Mouse (Mus musculus): ENCODE measurements around the gene Crcp.
"Not testable (repeated sequence)": the region's sequence is repeated elsewhere in the genome, so short reads cannot be mapped to it uniquely, and the experiment has no call there.

Crcp gene

DNA sequence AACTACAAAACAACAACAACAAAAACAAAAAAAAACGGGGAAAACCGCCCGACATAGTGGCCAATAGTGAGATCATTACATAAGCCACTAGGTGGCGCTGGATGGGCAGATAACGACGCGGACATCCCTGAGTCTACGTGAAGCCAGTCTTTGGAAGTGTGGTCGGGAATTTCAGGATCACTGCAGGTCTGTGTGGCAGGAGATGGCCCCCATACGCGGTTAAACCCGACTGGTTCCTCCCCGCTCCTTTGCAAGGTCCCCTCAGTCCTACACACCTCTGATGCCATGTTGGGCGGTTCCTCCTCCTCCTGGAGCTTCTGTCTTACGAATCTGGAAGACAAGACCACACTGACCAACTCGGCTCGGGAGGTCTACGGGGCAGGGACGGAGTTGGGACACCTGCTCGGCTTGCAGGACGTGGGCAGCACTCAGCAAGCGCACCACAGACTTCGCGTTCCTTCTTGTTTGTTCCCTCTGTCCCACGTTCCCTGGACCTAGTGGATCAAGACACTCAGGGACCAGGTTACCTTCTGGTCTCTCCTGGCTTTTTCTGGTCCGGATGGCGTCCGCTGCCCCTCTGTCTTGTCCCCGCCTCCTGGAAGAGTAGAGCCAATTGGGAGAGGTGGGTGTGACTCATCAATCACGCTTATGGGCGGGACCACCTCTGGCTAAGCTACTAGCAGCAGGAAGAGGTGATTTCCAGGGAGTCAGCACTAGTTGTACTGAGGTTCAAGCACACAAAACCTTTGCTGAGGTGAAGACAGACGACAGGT, 5.1 kb upstream of the Crcp start:
- peak; percentile 90 for DNase-seq (ENCODE audit: inconsistent ontology term)

DNA sequence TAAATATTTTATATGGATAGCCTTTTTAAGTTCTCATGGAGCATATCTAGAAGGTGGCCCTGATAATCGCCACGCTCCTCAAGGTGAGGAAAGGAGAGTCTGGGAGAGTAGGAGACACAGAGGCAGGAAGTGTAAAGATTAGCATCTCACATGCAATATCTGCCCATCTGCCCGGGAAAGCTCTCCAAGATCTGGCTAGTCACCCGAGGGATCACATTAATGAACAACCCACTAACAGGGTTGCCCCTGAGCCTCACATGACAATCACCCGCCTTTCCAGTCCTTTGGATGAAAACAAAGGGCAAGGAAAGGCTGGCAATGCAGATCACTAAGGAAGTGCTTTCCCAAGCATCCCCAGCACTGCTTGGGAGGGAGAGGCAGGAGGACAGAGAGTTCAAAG, 2.0 kb upstream of the Crcp start:
- DNase-seq (ENCODE audit: inconsistent ontology term), result no peak

DNA sequence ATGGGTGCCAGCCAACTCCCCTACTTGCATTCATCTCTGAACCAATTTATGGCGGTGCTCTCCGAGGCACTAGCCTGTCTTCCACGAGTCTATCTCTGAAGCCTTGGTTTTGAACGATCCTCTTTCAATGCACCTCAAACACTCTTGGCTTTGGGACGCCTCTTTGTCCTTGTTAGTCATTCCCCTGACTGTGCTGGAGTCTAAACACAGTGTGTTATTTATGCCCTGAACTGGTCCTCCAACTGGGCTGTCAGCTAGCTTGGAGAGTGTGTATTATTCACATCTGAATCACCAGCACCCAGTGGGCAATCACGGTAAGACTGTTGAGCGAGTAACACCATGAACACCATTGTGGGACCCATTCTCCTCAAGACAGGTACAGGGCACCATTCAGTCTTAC, 1.4 kb upstream of the Crcp start:
- no peak for DNase-seq (ENCODE audit: inconsistent ontology term)

DNA sequence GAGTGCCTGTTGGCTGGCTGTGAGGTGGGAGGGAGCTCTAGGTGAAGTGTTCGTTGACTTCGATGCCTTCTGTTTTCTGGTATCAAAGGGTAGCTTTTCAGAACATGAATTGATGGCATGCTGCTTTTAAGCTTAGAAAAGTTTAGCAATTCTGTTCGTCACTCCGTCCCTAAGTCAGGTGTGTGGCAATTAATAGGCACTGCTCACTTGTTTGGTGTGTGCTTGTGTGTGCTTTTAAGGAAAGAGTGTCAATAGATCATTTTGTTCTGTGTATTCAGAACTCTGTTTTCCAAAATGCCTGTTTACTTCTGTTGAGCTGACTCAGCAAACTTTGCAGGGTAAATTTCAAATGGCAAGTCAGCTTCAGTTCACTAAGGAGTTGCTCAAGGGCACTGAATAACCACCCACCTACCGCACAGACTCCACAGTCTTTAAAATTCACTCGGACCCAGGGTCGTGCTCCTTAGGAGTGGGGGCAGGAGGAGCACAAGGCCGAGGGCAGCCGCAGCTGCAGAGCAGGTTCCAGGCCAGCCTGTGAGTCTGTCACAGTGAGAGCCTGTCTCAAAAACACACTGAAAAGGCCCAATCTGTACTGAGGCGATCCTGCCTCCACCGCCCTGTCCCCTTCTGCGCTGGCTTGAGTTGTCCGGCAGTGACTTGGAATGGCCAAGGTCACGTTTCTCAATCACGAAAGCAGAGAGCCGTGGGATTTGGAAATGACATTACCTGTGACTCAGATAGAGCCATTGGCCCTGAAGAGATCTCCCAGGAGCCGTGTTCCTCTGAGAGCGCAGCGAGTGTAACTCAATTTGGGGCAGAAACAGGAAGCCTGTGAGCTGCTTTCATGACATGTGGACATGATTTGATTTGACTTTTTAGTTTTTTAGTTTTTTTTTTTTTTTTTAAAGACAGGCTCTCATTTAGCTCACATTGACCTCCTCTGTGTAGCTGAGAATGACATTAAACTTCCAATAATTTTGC, 2.6 kb downstream of the Crcp start:
- no peak for DNase-seq (ENCODE audit: inconsistent ontology term)

DNA sequence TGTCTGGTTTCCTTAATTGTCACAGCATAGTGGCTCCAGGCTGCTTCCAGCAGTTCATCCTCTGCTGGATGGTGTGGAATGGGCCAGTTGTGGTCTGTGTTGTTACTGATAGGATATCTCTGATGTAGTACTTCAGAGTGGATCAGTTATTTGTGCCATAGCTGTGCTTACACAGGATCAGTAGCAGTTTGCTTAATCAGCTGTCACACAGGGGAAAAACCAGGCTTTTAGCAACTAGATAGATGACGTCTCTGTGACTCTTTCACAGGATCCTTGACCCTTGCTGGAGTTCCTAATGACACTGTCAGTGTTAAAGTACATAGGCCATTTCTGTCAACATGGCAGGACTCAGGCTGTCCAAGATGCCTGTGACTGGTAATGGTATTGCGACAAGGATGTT, 4.8 kb downstream of the Crcp start:
- no peak for DNase-seq (ENCODE audit: inconsistent ontology term)

DNA sequence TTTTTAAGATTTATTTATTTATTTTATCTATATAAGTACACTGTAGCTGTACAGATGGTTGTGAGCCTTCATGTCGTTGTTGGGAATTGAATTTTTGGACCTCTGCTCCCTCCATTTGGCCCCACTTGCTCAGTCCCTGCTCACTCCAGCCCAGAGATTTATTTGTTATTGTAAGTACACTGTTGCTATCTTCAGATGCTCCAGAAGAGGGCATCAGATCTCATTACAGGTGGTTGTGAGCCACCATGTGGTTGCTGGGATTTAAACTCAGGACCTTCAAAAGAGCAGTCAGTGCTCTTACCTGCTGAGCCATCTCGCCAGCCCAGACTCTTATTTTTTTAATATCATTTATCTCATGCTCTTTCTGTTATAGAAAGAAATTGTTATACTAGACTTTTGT, 7.2 kb downstream of the Crcp start:
- not testable (repeated sequence) for DNase-seq (ENCODE audit: inconsistent ontology term)

DNA sequence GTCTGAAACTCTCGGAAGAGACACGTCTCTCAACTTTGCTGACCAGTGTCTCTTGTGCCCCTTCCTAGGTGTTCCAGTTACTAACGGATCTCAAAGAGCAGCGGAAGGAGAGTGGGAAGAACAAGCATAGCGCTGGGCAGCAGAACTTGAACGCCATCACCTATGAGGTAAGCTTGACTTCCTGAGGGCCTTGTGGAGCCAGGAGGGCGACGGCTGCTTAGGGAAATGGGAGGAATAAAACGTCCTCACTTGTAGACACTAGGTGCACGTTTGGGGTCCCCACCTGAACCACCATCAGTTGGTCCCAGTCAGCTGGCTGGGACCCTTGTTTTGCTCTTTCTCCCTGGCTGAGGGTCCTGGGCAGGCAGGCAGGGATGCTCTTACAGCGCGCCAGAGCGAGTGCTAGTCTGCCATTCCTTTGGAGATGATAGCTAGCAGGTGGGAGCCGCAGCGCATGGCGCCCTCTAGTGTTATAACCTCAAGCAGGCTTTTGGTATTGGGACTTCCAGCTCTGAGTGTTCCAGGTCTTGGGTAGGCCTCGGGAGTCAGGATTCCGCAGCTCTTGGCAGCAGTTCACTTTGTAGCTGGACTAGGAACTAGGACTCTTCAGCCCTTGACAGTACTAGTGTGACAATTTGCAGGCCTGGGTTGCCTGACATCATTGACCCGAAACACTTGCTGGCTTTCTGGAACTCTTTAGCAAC, 8.8 kb downstream of the Crcp start:
- DNase-seq (ENCODE audit: inconsistent ontology term), result peak; percentile 57

DNA sequence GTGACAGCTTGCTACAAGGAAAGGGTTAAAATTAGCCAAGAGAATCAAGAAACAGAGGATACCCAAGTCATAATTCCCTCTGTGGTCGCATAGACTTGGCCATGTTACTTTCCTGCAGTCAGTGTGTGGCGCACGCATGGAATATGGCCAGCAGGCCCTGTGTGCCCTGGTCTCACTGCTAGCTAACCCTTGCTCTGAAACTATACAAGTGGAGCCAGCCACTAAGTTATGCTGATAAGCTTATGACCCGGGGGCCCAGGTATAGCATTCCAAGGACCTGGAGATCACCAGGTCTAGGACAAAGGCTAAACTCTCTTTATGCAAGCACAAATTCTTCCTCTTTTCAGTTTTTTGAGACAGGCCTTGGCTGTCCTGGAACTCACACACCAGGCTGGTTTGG, 11.7 kb downstream of the Crcp start:
- no peak for DNase-seq (ENCODE audit: inconsistent ontology term)

DNA sequence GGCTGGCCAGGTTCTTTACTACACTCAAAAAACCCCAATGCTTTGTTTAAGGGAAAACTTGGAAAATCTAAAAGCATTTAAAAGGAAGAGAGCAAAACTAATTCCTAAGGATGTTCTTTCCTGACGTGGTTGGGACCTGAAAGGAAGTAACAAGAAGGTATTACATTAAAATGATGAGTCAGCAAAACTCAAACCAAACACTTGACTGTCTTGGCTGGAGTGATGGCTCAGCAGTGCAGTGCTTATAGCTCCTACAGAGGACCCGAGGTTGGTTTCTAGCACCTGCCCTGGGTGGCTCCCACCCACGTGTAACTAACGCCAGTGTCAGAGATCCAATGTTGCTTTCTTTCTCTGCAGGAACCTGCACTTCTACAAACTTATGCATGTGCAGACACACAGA, 12.2 kb downstream of the Crcp start:
- DNase-seq (ENCODE audit: inconsistent ontology term), result no peak

DNA sequence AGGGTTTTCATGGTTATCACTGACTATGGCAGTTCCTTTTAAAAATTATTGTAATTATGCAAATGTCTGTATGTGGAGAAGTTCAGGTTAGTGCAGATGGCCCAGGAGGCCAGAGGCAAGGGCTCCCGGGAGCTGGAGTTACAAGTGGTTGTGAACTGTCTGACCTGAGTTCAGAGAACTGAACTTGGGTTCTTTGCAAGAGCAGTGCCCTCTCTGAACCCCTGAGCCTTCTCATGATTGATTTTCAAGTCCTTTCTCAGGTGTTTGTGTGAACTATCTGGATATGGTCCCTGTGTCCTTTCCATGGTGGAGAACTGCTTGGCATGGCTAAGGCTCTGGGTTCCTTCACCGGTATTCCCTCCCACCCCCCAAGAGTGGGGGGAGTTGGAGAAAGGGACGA, 14.7 kb downstream of the Crcp start:
- no peak for DNase-seq (ENCODE audit: inconsistent ontology term)

DNA sequence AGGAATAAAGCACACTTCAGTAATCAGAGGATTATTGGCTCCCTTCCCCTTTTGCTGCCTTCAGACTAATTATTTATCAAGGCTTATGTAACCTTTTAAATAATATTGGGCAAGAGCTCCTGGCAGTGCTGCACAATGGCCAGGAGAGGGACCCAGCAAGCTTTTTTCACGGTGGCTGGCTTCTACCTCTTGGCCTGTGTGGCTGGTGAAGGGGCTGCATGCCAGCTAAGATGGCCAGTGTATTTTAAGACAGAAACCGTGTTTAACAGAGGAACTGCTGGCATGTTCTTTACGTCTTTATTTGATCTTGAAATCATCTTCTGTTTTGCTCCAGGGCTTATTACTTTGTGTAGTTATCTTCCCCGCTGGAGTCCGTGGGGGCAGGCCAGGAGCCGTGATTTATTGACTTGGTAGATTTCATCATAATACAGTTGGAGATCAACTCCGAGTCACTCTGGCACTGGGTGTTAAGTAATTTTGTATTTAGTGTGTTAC, 15.2 kb downstream of the Crcp start:
- peak; percentile 61 for DNase-seq (ENCODE audit: inconsistent ontology term)

DNA sequence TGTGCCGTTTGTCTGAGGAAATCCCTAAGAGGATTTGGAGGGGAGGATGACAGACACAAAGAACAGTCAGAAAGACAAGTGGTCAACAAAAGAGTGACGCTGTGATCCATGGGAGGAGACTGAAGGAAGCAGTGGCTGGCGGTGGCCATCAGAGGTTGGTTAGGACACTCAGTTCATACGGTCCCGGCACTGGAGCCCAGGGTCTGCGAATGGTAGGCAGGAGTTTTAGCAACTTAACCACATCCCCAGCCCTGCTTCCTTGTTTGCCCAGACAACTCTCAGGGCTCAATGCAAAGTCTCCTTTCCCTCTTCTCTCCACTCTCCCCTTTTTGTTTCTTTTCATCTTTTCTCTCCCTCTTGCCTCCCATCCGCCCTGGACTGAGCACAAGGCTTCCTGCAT, 17.0 kb downstream of the Crcp start:
- DNase-seq (ENCODE audit: inconsistent ontology term), result no peak

DNA sequence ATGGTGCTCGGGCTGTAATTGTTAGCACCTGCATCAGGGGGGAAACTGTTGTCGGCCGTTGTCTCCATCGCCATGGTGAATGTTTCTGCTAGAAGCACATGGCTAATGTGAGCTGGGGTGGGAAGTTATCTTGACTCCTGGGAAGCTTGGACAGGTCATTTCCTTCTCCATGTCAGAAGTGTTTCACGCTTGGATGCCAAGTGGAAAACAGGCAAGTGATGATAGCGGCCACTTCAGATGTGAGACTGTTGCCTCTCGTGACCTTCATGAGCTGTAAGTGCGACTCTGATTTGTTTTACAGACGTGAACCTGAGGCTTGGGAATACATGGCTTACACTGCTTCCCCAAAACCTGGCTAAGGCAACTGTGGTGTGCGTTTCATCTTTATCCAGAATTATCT, 17.5 kb downstream of the Crcp start:
- no peak for DNase-seq (ENCODE audit: inconsistent ontology term)

DNA sequence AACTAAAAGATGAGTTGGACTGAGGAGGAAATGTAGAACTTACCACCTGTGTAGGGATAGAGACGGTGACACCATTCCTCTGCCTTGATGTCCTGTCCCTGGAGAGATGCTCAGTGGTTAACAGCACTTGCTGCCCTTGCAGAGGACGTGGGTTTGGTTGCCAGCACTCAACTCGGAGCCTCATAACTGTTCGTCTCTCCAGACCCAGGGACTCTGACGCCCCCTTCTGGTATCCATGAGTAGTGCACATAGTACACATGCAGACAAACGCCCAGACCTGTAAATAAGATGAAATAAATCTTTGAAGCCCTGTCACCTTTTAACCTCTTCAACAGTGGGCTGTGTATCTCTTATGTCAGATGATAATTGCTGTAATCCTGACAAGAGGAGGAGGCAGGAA, 17.9 kb downstream of the Crcp start:
- no peak for DNase-seq (ENCODE audit: inconsistent ontology term)

DNA sequence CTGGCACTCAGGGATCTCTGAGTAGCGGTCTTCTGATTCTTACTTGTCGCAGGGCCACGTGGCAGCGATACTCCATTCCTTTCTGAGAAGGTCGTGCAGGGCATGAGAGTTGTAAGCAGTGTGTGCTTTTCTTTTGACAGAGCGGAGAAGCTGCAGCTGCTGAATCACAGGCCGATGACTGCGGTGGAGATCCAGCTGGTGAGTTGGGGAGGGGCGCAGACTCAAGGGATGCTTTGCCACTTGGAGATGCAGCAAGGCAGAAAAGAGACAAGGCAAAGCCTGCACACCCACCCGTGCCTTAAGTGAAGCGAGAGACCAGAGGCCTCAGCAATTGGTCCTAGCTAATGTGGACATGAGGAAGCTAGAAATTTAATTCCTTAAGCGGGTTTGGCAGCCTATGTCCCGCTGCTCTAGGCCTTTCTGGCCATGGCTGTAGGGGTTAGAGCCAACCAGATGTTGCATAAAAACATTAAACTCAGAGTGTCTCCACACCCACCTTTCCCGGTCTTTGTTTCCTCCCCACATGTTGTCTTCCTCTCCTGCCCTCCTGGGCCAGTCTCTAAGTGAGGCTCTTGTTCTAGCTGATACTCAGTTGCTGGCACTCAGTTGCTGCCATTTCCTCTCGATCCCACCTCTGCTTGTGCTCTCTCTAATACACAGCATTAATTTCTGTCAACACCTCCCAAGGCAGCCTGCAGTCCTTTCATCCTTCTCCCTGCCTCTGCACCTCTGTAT, 19.9 kb downstream of the Crcp start:
- no peak for DNase-seq (ENCODE audit: inconsistent ontology term)

DNA sequence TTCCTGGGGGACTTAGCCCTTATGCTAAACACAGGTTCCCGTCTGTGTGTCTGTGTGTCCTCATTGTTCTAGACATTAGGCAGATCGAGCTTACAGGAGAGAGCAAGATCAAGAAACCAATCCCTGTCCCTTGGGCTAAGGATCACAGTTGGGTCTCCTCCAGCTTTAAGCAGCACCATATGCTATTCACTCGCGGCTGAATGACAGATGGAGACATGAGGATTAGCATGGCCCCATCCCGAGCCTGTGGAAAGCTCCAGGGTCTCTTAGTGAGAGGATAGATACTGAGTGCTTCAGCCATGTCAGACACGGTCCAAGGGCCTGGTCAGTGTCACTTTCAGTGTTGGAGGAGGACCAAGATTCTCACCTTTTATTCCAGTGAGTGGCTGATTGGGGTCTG, 21.3 kb downstream of the Crcp start:
- no peak for DNase-seq (ENCODE audit: inconsistent ontology term)

DNA sequence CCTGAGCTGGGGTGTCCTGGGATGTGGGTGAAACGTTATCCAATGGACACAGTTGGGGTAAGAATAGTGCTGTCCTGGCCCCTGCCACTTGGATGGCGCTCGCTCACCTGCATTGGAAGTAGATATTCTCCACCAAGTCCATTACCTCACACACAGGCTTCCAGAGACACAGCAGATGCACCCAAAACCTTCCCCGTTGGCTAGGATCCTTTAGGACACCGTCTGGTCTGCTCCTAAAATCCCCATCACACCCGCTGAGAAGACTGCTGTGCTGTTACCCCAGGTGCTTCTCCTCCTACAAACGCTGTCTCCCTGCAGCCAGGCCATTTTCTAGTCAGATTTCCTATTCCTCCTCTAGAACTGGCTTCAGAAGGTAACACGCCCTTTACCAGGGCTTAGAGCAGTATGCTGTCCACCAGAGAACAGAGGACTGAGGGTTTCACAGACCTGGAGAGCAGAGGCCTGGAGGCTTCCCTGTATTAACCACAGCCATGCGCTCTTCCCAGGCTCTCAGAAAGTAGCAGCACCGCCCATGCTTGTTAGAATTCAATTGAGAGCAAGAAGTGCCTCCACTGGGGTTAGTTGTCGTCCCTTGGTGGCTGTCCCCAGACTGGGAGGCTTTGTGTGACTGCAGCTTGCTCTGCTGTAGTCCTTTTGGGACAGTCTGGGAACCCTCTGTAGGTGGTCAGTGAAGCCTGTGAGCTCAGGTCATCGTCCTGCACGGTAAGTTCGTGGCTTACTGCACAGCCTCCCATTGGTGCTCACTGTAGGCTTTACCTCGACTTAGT, 22.2 kb downstream of the Crcp start:
- DNase-seq (ENCODE audit: inconsistent ontology term), result no peak

DNA sequence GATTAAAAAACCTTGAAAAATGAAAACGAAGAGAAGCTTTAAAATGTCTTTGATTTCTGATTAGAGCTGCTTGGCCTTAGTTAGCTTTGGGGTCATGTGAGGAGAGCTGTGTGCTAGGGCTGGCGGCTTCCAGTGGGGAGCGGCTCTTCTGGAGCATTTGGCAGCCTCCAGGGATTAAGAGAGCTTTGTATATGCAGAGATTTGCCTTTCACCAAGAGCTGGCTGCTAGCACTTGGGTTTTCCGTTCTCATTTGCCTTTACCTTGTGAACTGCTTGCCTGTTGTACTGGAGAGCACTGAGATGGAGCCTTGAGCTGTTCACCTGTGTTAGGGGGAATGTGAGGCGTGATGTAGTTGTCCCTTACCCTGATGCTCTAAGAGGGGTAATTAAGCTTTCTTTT, 23.4 kb downstream of the Crcp start:
- DNase-seq (ENCODE audit: inconsistent ontology term), result no peak

DNA sequence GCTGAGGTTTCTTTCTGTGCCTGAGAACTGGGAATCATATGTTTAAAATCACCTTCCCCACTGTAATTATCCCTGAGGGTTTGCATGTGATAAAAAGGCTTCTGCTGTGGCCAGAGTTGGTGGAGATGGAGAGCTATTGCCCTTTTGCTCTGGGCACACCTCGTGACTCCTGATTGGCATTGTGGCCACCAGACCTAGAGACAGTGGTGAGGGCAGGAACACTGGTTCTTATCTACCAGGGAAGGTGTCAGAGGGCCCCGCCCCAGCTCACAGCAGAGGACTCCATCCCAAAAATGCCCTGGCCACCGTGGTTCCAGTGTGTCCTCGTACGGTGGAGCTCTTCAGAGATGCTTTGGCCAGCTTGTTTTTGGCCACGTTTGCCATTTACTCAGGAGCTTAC, 23.9 kb downstream of the Crcp start:
- DNase-seq (ENCODE audit: inconsistent ontology term), result no peak

DNA sequence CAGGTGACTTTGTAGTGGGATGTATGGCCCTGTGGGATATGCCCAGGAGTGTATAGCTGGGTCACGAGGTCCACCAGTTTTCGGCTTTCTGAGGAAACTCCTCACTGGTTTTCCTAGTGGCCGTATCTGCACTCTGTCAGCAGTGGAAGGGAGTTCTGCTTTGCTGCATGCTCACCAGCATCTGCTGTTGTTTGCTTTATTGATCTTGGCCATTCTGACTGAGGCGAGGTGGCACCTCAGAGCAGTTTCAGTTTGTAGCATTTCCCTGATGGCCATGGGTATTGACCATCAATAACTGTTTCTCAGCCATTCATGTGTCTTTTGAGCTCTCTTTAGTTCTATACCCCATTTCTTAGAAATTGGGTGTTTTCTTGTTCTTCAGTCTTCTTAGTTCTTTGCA, 26.6 kb downstream of the Crcp start:
- no peak for DNase-seq (ENCODE audit: inconsistent ontology term)

DNA sequence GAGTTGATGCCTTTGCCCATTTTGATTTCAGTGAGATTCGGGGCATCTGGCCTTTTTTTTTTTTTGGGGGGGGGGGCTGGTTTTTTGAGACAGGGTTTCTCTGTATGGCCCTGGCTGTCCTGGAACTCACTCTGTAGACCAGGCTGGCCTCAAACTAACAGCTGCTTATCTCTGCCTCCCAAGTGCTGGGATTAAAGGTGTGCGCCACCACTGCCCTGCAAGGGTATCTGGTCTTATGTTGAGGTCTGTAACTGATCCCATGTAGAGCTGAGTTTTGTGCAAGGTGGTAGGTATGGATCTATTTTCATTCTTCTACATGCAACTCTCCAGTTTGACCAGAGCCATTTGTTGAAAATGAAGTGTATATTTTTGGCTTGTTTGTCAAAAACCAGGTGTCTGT, 27.2 kb downstream of the Crcp start:
- DNase-seq (ENCODE audit: inconsistent ontology term), result no peak
